Mouse (Mus musculus): Measurements from ENCODE around the gene Fuca1. TPM values are rescaled to one million over a fixed set of nuclear protein-coding genes. Genes with fewer than 3 reads are reported as not detected.

Fuca1 gene
- polyA plus RNA-seq, 1 experiment: 29.8 TPM

DNA sequence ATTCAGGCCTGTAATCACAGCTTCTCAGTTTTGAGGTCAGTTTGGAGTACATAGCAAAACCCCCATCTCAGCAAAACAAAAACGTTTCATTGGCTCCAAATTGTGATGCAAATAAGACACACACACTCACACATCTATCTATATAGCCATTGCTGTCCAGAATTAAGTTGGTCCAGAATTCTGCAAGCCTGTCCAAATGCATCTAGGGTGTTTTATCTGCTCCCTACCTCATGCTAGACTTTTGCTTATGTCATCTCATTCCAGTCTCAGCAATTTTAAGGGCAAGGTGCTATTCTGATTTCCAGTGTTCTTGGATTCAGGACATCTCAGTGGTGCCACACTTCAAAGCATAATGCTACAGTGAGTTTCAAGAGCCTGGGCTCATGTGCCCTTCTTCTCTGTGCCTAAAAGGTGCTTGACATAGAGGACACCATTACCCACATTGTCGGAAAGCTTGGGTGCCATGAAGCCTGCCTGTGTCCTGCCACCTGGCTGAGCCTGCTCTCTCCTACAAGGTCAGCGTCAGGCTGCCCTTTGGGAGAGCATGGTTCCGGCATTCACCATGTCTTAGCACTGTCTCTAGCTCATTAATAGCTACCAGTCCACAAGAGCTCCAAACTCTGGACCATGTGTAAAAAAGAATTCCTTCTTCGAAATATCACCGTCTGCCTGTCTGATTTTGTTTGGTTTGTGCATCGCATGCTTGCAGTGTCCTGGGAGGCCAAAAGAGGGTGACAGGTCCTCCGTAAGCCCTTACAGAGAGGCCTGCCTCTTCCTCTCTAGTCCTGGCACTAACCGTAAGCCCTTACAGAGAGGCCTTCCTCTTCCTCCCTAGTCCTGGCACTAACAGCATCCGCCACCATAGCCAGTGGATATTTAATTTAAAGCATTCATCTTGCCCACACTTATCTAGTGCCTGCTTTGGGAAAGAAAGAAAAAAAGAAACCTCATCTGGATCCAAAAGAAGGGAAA is 45.7 kb upstream of the Fuca1 start:
- Histone ChIP-seq H3K4me3 (peak overlapping the region; percentile 90), H3K79me2 (ENCODE audit: control insufficient read depth, insufficient read depth) (peaks cover 33% of the 10 kb centered on the region), H3K36me3 (ENCODE audit: control insufficient read depth, insufficient read depth) (peaks cover 31% of the 10 kb centered on the region), H3ac (ENCODE audit: control insufficient read depth, insufficient read length) (no peak overlapping the region), H3K4me2 (ENCODE audit: low read depth) (peak overlapping the region; percentile 89), H3K27me3 (ENCODE audit: control insufficient read depth, insufficient read depth, insufficient read length) (no peaks in the 10 kb centered on the region)
- no peak for TF ChIP-seq POLR2A (IDR thresholded peaks at IDR 0.05; ENCODE audit: insufficient read length, low read depth)
- TF ChIP-seq TCF12 (IDR thresholded peaks at IDR 0.05; ENCODE audit: insufficient read depth, poor library complexity, severe bottlenecking): no peak
- no peak for TF ChIP-seq MYOD1 (IDR thresholded peaks at IDR 0.05; ENCODE audit: control insufficient read depth in 1 of 3, insufficient read length in 2 of 3, low read depth in 2 of 3)
- no peak for TF ChIP-seq SRF (IDR thresholded peaks at IDR 0.05; ENCODE audit: control insufficient read depth, insufficient read length, low read depth)
- no peak for TF ChIP-seq POLR2AphosphoS2 (IDR thresholded peaks at IDR 0.05; ENCODE audit: insufficient read length, low read depth)
- no peak for TF ChIP-seq USF1 (IDR thresholded peaks at IDR 0.05; ENCODE audit: low read depth)
- no peak for TF ChIP-seq CEBPB (IDR thresholded peaks at IDR 0.05; ENCODE audit: insufficient read depth, poor library complexity, severe bottlenecking)
- no peak for TF ChIP-seq TCF3 (IDR thresholded peaks at IDR 0.05; ENCODE audit: insufficient read length, low read depth)
- TF ChIP-seq E2F4 (IDR thresholded peaks at IDR 0.05; ENCODE audit: insufficient read depth): no peak
- TF ChIP-seq REST (IDR thresholded peaks at IDR 0.05; ENCODE audit: insufficient read depth, insufficient read length): no peak
- no peak for TF ChIP-seq MAX (IDR thresholded peaks at IDR 0.05; ENCODE audit: low read depth)
- no peak for TF ChIP-seq MYOG (IDR thresholded peaks at IDR 0.05; ENCODE audit: control insufficient read depth in 1 of 3, insufficient read depth in 1 of 3, insufficient read length in 2 of 3, low read depth in 2 of 3)

DNA sequence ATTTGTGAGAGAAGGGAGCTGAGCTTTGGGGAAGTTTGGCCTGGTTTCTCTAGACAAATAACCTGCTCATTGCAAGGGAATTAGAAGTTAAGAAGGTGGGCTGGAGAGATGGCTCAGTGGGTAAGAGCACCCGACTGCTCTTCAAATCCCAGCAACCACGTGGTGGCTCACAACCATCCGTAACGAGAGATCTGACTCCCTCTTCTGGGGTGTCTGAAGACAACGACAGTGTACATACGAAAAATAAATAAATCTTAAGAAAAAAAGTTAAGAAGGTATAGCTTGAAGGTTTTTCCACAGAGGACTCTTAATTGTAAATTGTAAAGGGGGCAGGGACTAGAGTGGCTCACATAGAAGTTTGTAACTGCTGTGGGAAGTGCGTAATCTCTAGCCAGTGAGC is 45.0 kb upstream of the Fuca1 start:
- H3K27me3 ChIP-seq (ENCODE audit: control insufficient read depth, insufficient read depth, insufficient read length): no peaks in the 10 kb centered on the region
- peak overlapping the region; percentile 84 for H3K4me2 ChIP-seq (ENCODE audit: low read depth)
- no peak overlapping the region for H3ac ChIP-seq (ENCODE audit: control insufficient read depth, insufficient read length)
- peaks cover 25% of the 10 kb centered on the region for H3K36me3 ChIP-seq (ENCODE audit: control insufficient read depth, insufficient read depth)
- peaks cover 29% of the 10 kb centered on the region for H3K79me2 ChIP-seq (ENCODE audit: control insufficient read depth, insufficient read depth)
- TF ChIP-seq POLR2A (IDR thresholded peaks at IDR 0.05; ENCODE audit: insufficient read length, low read depth) (no peak), MAX (IDR thresholded peaks at IDR 0.05; ENCODE audit: low read depth) (no peak), USF1 (IDR thresholded peaks at IDR 0.05; ENCODE audit: low read depth) (no peak), SRF (IDR thresholded peaks at IDR 0.05; ENCODE audit: control insufficient read depth, insufficient read length, low read depth) (no peak), TCF3 (IDR thresholded peaks at IDR 0.05; ENCODE audit: insufficient read length, low read depth) (no peak), E2F4 (IDR thresholded peaks at IDR 0.05; ENCODE audit: insufficient read depth) (no peak), TCF12 (IDR thresholded peaks at IDR 0.05; ENCODE audit: insufficient read depth, poor library complexity, severe bottlenecking) (no peak), CEBPB (IDR thresholded peaks at IDR 0.05; ENCODE audit: insufficient read depth, poor library complexity, severe bottlenecking) (no peak), MYOD1 (IDR thresholded peaks at IDR 0.05; ENCODE audit: control insufficient read depth in 1 of 3, insufficient read length in 2 of 3, low read depth in 2 of 3) (no peak), MYOG (IDR thresholded peaks at IDR 0.05; ENCODE audit: control insufficient read depth in 1 of 3, insufficient read depth in 1 of 3, insufficient read length in 2 of 3, low read depth in 2 of 3) (no peak), REST (IDR thresholded peaks at IDR 0.05; ENCODE audit: insufficient read depth, insufficient read length) (no peak), POLR2AphosphoS2 (IDR thresholded peaks at IDR 0.05; ENCODE audit: insufficient read length, low read depth) (no peak)
- peak overlapping the region; percentile 21 for H3K4me3 ChIP-seq

DNA sequence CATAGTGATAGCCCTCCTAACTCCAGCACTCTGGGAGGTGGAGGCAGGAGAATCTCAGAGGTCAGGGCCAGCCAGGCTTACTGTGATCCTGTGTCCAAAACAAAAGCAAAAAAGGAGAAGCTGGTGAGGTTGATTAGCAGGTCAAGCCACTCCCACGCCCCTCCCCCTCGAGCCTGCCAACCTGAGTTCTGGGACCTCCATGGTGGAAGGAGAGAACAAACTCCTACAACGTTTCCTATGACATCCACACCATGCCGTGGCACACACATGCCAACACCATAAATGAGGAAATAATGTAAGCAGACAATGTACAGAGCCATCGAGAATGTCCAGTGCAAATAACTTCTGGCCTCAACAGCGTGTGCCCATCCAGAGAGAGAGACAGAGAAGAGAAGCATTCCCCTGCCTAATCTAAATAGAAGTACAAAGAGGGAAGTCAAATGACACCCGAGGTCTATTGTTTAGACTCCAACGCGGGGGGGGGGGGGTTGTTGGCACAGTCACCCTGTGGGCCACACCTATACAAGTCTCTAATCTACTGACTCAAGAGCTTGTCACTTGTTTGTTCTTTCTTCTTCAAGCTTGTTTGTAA is 44.4 kb upstream of the Fuca1 start:
- TF ChIP-seq POLR2AphosphoS2 (IDR thresholded peaks at IDR 0.05; ENCODE audit: insufficient read length, low read depth) (peak; percentile 56), TCF3 (IDR thresholded peaks at IDR 0.05; ENCODE audit: insufficient read length, low read depth) (no peak)
- Histone ChIP-seq H3ac (ENCODE audit: control insufficient read depth, insufficient read length) (no peak overlapping the region), H3K4me2 (ENCODE audit: low read depth) (peak overlapping the region; percentile 84), H3K79me2 (ENCODE audit: control insufficient read depth, insufficient read depth) (peaks cover 23% of the 10 kb centered on the region), H3K27me3 (ENCODE audit: control insufficient read depth, insufficient read depth, insufficient read length) (no peaks in the 10 kb centered on the region), H3K36me3 (ENCODE audit: control insufficient read depth, insufficient read depth) (peaks cover 20% of the 10 kb centered on the region), H3K4me3 (peak overlapping the region; percentile 21)

DNA sequence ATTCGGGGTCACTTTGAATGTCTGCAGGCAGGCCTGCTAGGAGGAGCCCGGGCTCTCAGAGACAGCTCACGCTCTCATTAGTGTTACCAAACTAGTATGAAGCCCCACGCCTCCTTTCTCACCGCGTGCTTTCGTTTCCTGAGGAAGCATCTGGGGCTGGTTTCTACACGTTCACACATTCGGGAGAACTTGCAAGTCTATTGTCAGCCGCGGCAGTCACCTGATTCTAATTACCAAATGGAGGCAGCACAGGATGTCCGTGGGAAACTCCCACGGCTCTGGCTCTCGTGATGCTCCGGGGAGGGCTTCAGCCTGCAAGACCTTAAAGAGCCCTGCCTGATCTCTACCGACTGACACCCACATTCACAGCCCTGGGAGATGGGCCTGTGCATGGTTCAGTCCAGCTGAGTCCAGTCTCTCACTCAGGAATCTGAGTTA is 43.9 kb upstream of the Fuca1 start:
- Histone ChIP-seq H3K27me3 (ENCODE audit: control insufficient read depth, insufficient read depth, insufficient read length) (no peaks in the 10 kb centered on the region), H3K79me2 (ENCODE audit: control insufficient read depth, insufficient read depth) (peaks cover 18% of the 10 kb centered on the region), H3K4me3 (peak overlapping the region; percentile 21), H3ac (ENCODE audit: control insufficient read depth, insufficient read length) (no peak overlapping the region), H3K36me3 (ENCODE audit: control insufficient read depth, insufficient read depth) (peaks cover 15% of the 10 kb centered on the region), H3K4me2 (ENCODE audit: low read depth) (peak overlapping the region; percentile 84)
- TF ChIP-seq MAX (IDR thresholded peaks at IDR 0.05; ENCODE audit: low read depth) (no peak), MYOD1 (IDR thresholded peaks at IDR 0.05; ENCODE audit: control insufficient read depth in 1 of 3, insufficient read length in 2 of 3, low read depth in 2 of 3) (no peak), TCF12 (IDR thresholded peaks at IDR 0.05; ENCODE audit: insufficient read depth, poor library complexity, severe bottlenecking) (no peak), TCF3 (IDR thresholded peaks at IDR 0.05; ENCODE audit: insufficient read length, low read depth) (no peak)

DNA sequence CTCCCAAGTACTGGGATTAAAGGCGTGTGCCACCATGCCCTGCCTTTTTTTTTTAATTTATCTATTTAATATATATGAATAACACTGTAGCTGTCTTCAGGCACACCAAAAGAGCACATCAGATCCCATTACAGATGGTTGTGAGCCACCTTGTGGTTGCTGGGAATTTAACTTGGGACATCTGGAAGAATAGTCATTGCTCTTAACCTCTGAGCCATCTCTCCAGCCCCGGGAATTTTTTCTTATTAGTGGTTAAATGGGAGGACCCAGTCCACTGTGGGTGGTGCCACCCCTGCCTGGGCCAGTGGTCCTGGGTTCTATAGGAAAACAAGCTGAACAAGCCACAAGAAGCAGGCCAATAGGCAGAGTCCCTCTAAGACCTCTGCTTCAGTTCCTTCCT is 42.8 kb upstream of the Fuca1 start:
- TF ChIP-seq MAX (IDR thresholded peaks at IDR 0.05; ENCODE audit: low read depth): no peak
- TF ChIP-seq USF1 (IDR thresholded peaks at IDR 0.05; ENCODE audit: low read depth): no peak
- TF ChIP-seq CEBPB (IDR thresholded peaks at IDR 0.05; ENCODE audit: insufficient read depth, poor library complexity, severe bottlenecking): no peak
- no peak for TF ChIP-seq POLR2AphosphoS2 (IDR thresholded peaks at IDR 0.05; ENCODE audit: insufficient read length, low read depth)
- TF ChIP-seq MYOG (IDR thresholded peaks at IDR 0.05; ENCODE audit: control insufficient read depth in 1 of 3, insufficient read depth in 1 of 3, insufficient read length in 2 of 3, low read depth in 2 of 3): no peak
- TF ChIP-seq TCF3 (IDR thresholded peaks at IDR 0.05; ENCODE audit: insufficient read length, low read depth): no peak
- Histone ChIP-seq H3K79me2 (ENCODE audit: control insufficient read depth, insufficient read depth) (peaks cover 7% of the 10 kb centered on the region), H3K36me3 (ENCODE audit: control insufficient read depth, insufficient read depth) (peaks cover 3% of the 10 kb centered on the region), H3K27me3 (ENCODE audit: control insufficient read depth, insufficient read depth, insufficient read length) (peaks cover 10% of the 10 kb centered on the region), H3K4me3 (no peak overlapping the region), H3K4me2 (ENCODE audit: low read depth) (no peak overlapping the region), H3ac (ENCODE audit: control insufficient read depth, insufficient read length) (no peak overlapping the region)

Data from myocyte (in vitro differentiated cells).